Mouse (Mus musculus) MEL (cell line): ENCODE measurements around the gene Iqcf1. TPM values are rescaled to one million over a fixed set of nuclear protein-coding genes. Genes with fewer than 3 reads are reported as not detected.

Experiments used
- DNase-seq: peaks from one replicate; pipeline ENCODE4 v3.0.0; 2011; ENCODE audit warnings: low read depth, low spot score
- H3K27ac ChIP-seq: 2 replicates; pipeline ENCODE4 v1.5.1; 2012; ENCODE audit warnings: low read depth, mild to moderate bottlenecking, control low read depth, low read length, moderate library complexity; ENCODE audit not compliant: control insufficient read depth
- H3K27me3 ChIP-seq, 2 experiments: fragments of 150-350 bp in 1 of 2; sonication (generic) in 1 of 2; 2 replicates each; pipeline ENCODE4 v1.6.1; 2012; ENCODE audit warnings: low read length in 2 of 2, mild to moderate bottlenecking in 2 of 2, improper control_type of control experiment in 1 of 2, moderate library complexity in 1 of 2; ENCODE audit not compliant: insufficient read depth in 2 of 2, control insufficient read depth in 1 of 2
- H3K36me3 ChIP-seq, 2 experiments: 2 replicates each; pipeline ENCODE4 v1.6.1; 2012 to 2014; ENCODE audit warnings: low read length in 2 of 2, improper control_type of control experiment in 1 of 2, inconsistent platforms in 1 of 2, mild to moderate bottlenecking in 1 of 2; ENCODE audit not compliant: insufficient read depth in 2 of 2, control insufficient read depth in 1 of 2
- H3K4me1 ChIP-seq, 2 experiments: fragments of 150-350 bp in 1 of 2; sonication (generic) in 1 of 2; 2 replicates each; pipeline ENCODE4 v1.6.1; 2012; ENCODE audit warnings: low read length in 2 of 2, improper control_type of control experiment in 1 of 2, mild to moderate bottlenecking in 1 of 2; ENCODE audit not compliant: insufficient read depth in 2 of 2, control insufficient read depth in 1 of 2
- H3K4me3 ChIP-seq, 2 experiments: fragments of 150-350 bp in 1 of 2; sonication (generic) in 1 of 2; 2 replicates each; pipeline ENCODE4 v1.5.1; 2012; ENCODE audit warnings: low read depth in 2 of 2, low read length in 2 of 2, mild to moderate bottlenecking in 2 of 2, moderate library complexity in 2 of 2, control low read depth in 1 of 2, improper control_type of control experiment in 1 of 2; ENCODE audit not compliant: control insufficient read depth in 1 of 2, insufficient read depth in 1 of 2
- H3K79me2 ChIP-seq: 2 replicates; pipeline ENCODE4 v1.6.1; 2012; ENCODE audit warnings: mild to moderate bottlenecking, low read length, moderate library complexity; ENCODE audit not compliant: control insufficient read depth, poor library complexity, insufficient read depth
- H3K9ac ChIP-seq: 2 replicates; pipeline ENCODE4 v1.6.1; 2012; ENCODE audit warnings: low read depth, mild to moderate bottlenecking, control low read depth, low read length, moderate library complexity; ENCODE audit not compliant: control insufficient read depth, poor library complexity, severe bottlenecking
- H3K9me3 ChIP-seq: fragments of 150-350 bp; sonication (generic); replicated peaks from 2 replicates; pipeline ENCODE4 v1.6.1; 2012; ENCODE audit warnings: mild to moderate bottlenecking, low read length, improper control_type of control experiment, moderate library complexity; ENCODE audit not compliant: insufficient read depth
- BHLHE40 ChIP-seq: IDR thresholded peaks from 2 replicates; pipeline ENCODE4 v1.6.1; 2012; ENCODE audit warnings: low read depth, mild to moderate bottlenecking, inconsistent platforms, low read length, improper control_type of control experiment, borderline replicate concordance
- CHD1 ChIP-seq: IDR thresholded peaks from 2 replicates; pipeline ENCODE4 v1.6.1; 2012; ENCODE audit warnings: low read depth, mild to moderate bottlenecking, inconsistent platforms, low read length, improper control_type of control experiment
- EP300 ChIP-seq, 2 experiments: IDR thresholded peaks; 2 replicates each; pipeline ENCODE4 v1.6.1; 2011; ENCODE audit warnings: improper control_type of control experiment in 2 of 2, low read length in 2 of 2, low read depth in 1 of 2, mild to moderate bottlenecking in 1 of 2
- ETS1 ChIP-seq: IDR thresholded peaks from 2 replicates; pipeline ENCODE4 v1.6.1; 2012; ENCODE audit warnings: low read depth, mild to moderate bottlenecking, inconsistent platforms, low read length, improper control_type of control experiment, moderate library complexity
- GABPA ChIP-seq: IDR thresholded peaks from 2 replicates; pipeline ENCODE4 v1.6.1; 2012; ENCODE audit warnings: low read depth, mild to moderate bottlenecking, inconsistent platforms, low read length, improper control_type of control experiment, moderate library complexity
- GATA1 ChIP-seq: IDR thresholded peaks from 2 replicates; pipeline ENCODE4 v1.6.1; 2011; ENCODE audit warnings: low read depth, low read length, improper control_type of control experiment
- HCFC1 ChIP-seq: IDR thresholded peaks from 2 replicates; pipeline ENCODE4 v1.6.1; 2012; ENCODE audit warnings: low read depth, mild to moderate bottlenecking, inconsistent platforms, low read length, improper control_type of control experiment, moderate library complexity
- KAT2A ChIP-seq: conservative IDR thresholded peaks from 2 replicates; pipeline ENCODE4 v1.6.1; 2012; ENCODE audit warnings: low read depth, low read length, improper control_type of control experiment, inconsistent platforms
- MAZ ChIP-seq: IDR thresholded peaks from 2 replicates; pipeline ENCODE4 v1.6.1; 2012; ENCODE audit warnings: low read depth, mild to moderate bottlenecking, inconsistent platforms, low read length, improper control_type of control experiment
- MXI1 ChIP-seq: IDR thresholded peaks from 2 replicates; pipeline ENCODE4 v1.6.1; 2011; ENCODE audit warnings: mild to moderate bottlenecking, low read depth, low read length, improper control_type of control experiment
- NELFE ChIP-seq: IDR thresholded peaks from 2 replicates; pipeline ENCODE4 v1.6.1; 2011; ENCODE audit warnings: low read depth, low read length, improper control_type of control experiment
- NRF1 ChIP-seq: IDR thresholded peaks from 2 replicates; pipeline ENCODE4 v1.6.1; 2014; ENCODE audit warnings: low read depth, mild to moderate bottlenecking, inconsistent platforms, low read length, improper control_type of control experiment, moderate library complexity; ENCODE audit not compliant: poor library complexity, insufficient read depth, severe bottlenecking
- POLR2A ChIP-seq, 2 experiments: IDR thresholded peaks; 2 replicates each; pipeline ENCODE4 v1.6.1; 2011 to 2012; ENCODE audit warnings: low read length in 2 of 2, mild to moderate bottlenecking in 2 of 2, control low read depth in 1 of 2, improper control_type of control experiment in 1 of 2, low read depth in 1 of 2, moderate library complexity in 1 of 2; ENCODE audit not compliant: control insufficient read depth in 1 of 2, insufficient read depth in 1 of 2, poor library complexity in 1 of 2
- POLR2AphosphoS2 ChIP-seq: IDR thresholded peaks from 2 replicates; pipeline ENCODE4 v1.6.1; 2011; ENCODE audit warnings: low read length, improper control_type of control experiment
- POLR2AphosphoS5 ChIP-seq: IDR thresholded peaks from 2 replicates; pipeline ENCODE4 v1.6.1; 2012; ENCODE audit warnings: low read depth, borderline replicate concordance, mild to moderate bottlenecking, inconsistent platforms, low read length, moderate library complexity, mixed read lengths
- RAD21 ChIP-seq: IDR thresholded peaks from 2 replicates; pipeline ENCODE4 v1.6.1; 2011; ENCODE audit warnings: mild to moderate bottlenecking, low read depth, low read length, improper control_type of control experiment
- SIN3A ChIP-seq: IDR thresholded peaks from 2 replicates; pipeline ENCODE4 v1.6.1; 2012; ENCODE audit warnings: low read length, improper control_type of control experiment, inconsistent platforms
- TAL1 ChIP-seq: IDR thresholded peaks from 2 replicates; pipeline ENCODE4 v1.6.1; 2012; ENCODE audit warnings: mild to moderate bottlenecking, inconsistent platforms, low read length, moderate library complexity, mixed read lengths
- TBP ChIP-seq: IDR thresholded peaks from 2 replicates; pipeline ENCODE4 v1.8.0; 2011; ENCODE audit warnings: low read depth, low read length, improper control_type of control experiment
- TCF12 ChIP-seq: IDR thresholded peaks from 2 replicates; pipeline ENCODE4 v1.6.1; 2014; ENCODE audit warnings: low read depth, mild to moderate bottlenecking, inconsistent platforms, low read length, improper control_type of control experiment, moderate library complexity
- UBTF ChIP-seq: IDR thresholded peaks from 2 replicates; pipeline ENCODE4 v1.6.1; 2012; ENCODE audit warnings: low read depth, mild to moderate bottlenecking, inconsistent platforms, low read length, improper control_type of control experiment, moderate library complexity, borderline replicate concordance; ENCODE audit not compliant: insufficient read depth
- USF1 ChIP-seq: IDR thresholded peaks from 2 replicates; pipeline ENCODE4 v1.6.1; 2014; ENCODE audit warnings: low read depth, mild to moderate bottlenecking, inconsistent platforms, low read length, improper control_type of control experiment, moderate library complexity
- USF2 ChIP-seq, 2 experiments: IDR thresholded peaks; 2 replicates each; pipeline ENCODE4 v1.6.1; 2011 to 2012; ENCODE audit warnings: improper control_type of control experiment in 2 of 2, low read length in 2 of 2, borderline replicate concordance in 1 of 2, inconsistent platforms in 1 of 2, low read depth in 1 of 2, mild to moderate bottlenecking in 1 of 2; ENCODE audit not compliant: insufficient read depth in 1 of 2
- ZC3H11A ChIP-seq: IDR thresholded peaks from 2 replicates; pipeline ENCODE4 v1.6.1; 2012; ENCODE audit warnings: low read depth, mild to moderate bottlenecking, inconsistent platforms, low read length, improper control_type of control experiment
- ZMIZ1 ChIP-seq: IDR thresholded peaks from 2 replicates; pipeline ENCODE4 v1.6.1; 2012; ENCODE audit warnings: low read depth, mild to moderate bottlenecking, inconsistent platforms, low read length, improper control_type of control experiment, moderate library complexity
- polyA plus RNA-seq, 2 experiments: library from polyadenylated mRNA; stranded (reverse) in 1 of 2; unstranded in 1 of 2; fragments of >175 nt in 1 of 2; fragments of >200 nt in 1 of 2; gene quantifications; 2 replicates each; pipeline versions ENCODE4 v1.2.1 to v1.2.4; 2012; ENCODE audit warnings: low replicate concordance in 2 of 2, low read depth in 1 of 2; ENCODE audit not compliant: insufficient read length in 2 of 2, insufficient read depth in 1 of 2, missing spikeins in 1 of 2
- total RNA-seq: library from RNA; depleted of rRNA; stranded (reverse); fragments of 300-350 nt; gene quantifications from 2 replicates; pipeline ENCODE4 v1.2.3, GENCODE M21; 2012

Iqcf1 gene
- total and polyA plus RNA-seq, 3 experiments, result 0.52 TPM; not detected in 2

GRCm38 (mm10) chr9:106483136-106483535 is 16.6 kb upstream of the Iqcf1 start:
- no peaks in the 10 kb centered on the region for H3K9me3 ChIP-seq
- peaks cover 0 to 2% of the 10 kb centered on the region in 2 experiments; a peak in 3 of 4 replicates for H3K36me3 ChIP-seq
- TF ChIP-seq RAD21, result no peak
- TF ChIP-seq POLR2A (IDR thresholded peaks at IDR 0.05; ENCODE audit: control insufficient read depth in 1 of 2, insufficient read depth in 1 of 2, low read depth in 1 of 2, low read length in 2 of 2, poor library complexity in 1 of 2), result no peak
- TF ChIP-seq USF2 (IDR thresholded peaks at IDR 0.05; ENCODE audit: borderline replicate concordance in 1 of 2, insufficient read depth in 1 of 2, low read depth in 1 of 2, low read length in 2 of 2), result no peak
- no peak for TF ChIP-seq ETS1
- TF ChIP-seq TBP, result no peak
- TF ChIP-seq MXI1, result no peak
- TF ChIP-seq POLR2AphosphoS2, result no peak
- TF ChIP-seq SIN3A, result no peak
- no peak for TF ChIP-seq TCF12
- no peak for TF ChIP-seq GATA1
- no peak for TF ChIP-seq TAL1
- no peak for TF ChIP-seq USF1
- TF ChIP-seq ZC3H11A, result no peak
- no peak for TF ChIP-seq GABPA
- TF ChIP-seq NELFE, result no peak
- no peak for TF ChIP-seq BHLHE40
- TF ChIP-seq ZMIZ1, result no peak
- TF ChIP-seq MAZ, result no peak
- TF ChIP-seq POLR2AphosphoS5, result no peak
- TF ChIP-seq EP300 (IDR thresholded peaks at IDR 0.05; ENCODE audit: low read depth in 1 of 2, low read length in 2 of 2), result no peak
- DNase-seq, result no peak
- peaks cover 0 to 7% of the 10 kb centered on the region in 2 experiments; a peak in 3 of 4 replicates for H3K4me1 ChIP-seq
- H3K4me3 ChIP-seq, result no peak overlapping the region
- H3K27ac ChIP-seq, result no peak overlapping the region
- peaks cover 17% of the 10 kb centered on the region for H3K79me2 ChIP-seq
- H3K27me3 ChIP-seq, result no peaks in the 10 kb centered on the region
- no peak overlapping the region for H3K9ac ChIP-seq

- DNase-seq, result no peak
- H3K9me3 ChIP-seq, result no peaks in the 10 kb centered on the region
- H3K9ac ChIP-seq, result no peak overlapping the region
- H3K4me1 ChIP-seq, result 0 out of 4 replicates have a peak, but pooled peaks cover 0 to 4% of the 10 kb centered on the region in 2 experiments
- peaks cover 13% of the 10 kb centered on the region for H3K79me2 ChIP-seq
- no peak overlapping the region for H3K4me3 ChIP-seq
- no peak overlapping the region for H3K27ac ChIP-seq
- H3K36me3 ChIP-seq, result no peaks in the 10 kb centered on the region; a peak in 2 of 4 replicates
- no peaks in the 10 kb centered on the region for H3K27me3 ChIP-seq
- TF ChIP-seq ETS1 (no peak), HCFC1 (no peak), NRF1 (no peak), BHLHE40 (no peak), TBP (no peak), SIN3A (no peak), KAT2A (no peak), CHD1 (no peak), POLR2A (IDR thresholded peaks at IDR 0.05; ENCODE audit: control insufficient read depth in 1 of 2, insufficient read depth in 1 of 2, low read depth in 1 of 2, low read length in 2 of 2, poor library complexity in 1 of 2) (no peak), UBTF (no peak), GABPA (no peak)
- TF ChIP-seq, all 39 proteins: peak for 0
Measured at GRCm38 (mm10) chr9:106483606-106484005, 16.2 kb upstream of the Iqcf1 start.
